Mouse (Mus musculus) liver, postnatal 0 days (tissue): ENCODE data around the gene Slc27a5.

ENCODE experiments used
- CTCF ChIP-seq: sonication (generic); IDR thresholded peaks from 2 replicates; pipeline ENCODE4 v1.5.1; 2016; ENCODE audit warnings: antibody characterized with exemption, low read depth
- EP300 ChIP-seq: IDR thresholded peaks from 2 replicates; pipeline ENCODE4 v1.6.1; 2016; ENCODE audit warnings: antibody characterized with exemption, low read depth, mild to moderate bottlenecking

DNA sequence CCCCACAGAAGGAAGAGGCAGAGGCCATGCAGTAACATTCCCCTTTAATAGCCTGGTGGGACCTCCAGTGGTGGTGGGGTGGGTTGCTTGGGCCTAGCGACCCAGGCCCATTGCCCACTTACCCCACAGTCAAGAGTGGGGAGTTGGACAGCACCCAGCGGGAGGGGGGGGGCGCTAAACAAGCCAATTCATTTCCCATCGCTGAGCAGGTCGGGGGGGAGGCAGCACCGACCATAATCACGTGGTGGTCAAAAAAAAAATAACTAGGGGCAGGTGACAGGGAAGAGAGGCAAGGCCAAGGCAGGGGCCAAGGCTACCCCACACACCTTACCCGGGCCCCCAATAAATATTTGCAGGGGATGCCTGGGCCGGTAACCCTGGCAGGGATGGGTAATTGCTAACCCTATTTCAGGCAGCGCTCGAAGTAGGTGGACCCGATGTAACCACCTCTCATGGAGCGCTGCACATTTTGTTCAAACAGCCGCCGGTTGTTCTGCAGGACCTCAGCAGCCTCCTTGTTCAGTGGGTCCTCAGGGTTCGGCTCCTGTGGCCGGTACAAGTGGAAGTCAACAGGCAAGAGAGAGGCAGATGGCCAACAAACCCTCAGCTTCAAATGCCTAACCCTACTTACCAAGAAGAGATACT lies 37.3 kb upstream of the Slc27a5 start:
- TF ChIP-seq CTCF (no peak), EP300 (no peak)
